Mouse (Mus musculus): ENCODE results near the gene Snhg11. TPM values are rescaled to one million over a fixed set of nuclear protein-coding genes. Genes with fewer than 3 reads are reported as not detected.
A peak's percentile ranks its signal among the peaks of the same experiment; 100 is the strongest.

Gene Snhg11
- total RNA-seq, 1 experiment = 15.9 TPM

GRCm38 (mm10) chr2:158409595-158410021 lies 34.2 kb downstream of the Snhg11 start, which contains the start of gene Ralgapb:
Ralgapb (plus strand) TSS chr2:158409848.
- in situ Hi-C loops (cut with MboI; ENCODE audit: low sequenced_read_pairs in 2 of 2, unreplicated experiment in 2 of 2) = no loop called here
- Histone ChIP-seq H3K36me3 (ENCODE audit: control insufficient read depth, insufficient read depth, low read length, poor library complexity, severe bottlenecking) (no peaks in the 10 kb centered on the region), H3K4me1 (ENCODE audit: control insufficient read depth in 2 of 2, insufficient read depth in 2 of 2, low read length in 2 of 2, poor library complexity in 1 of 2) (peaks cover 0 to 4% of the 10 kb centered on the region in 2 experiments; a peak in 1 of 4 replicates), H3K9me3 (ENCODE audit: control insufficient read depth, insufficient read depth, low read depth, low read length) (no peaks in the 10 kb centered on the region), H3K27ac (ENCODE audit: insufficient read depth, low read depth, low read length, poor library complexity, severe bottlenecking) (peak within 1 kb of the TSS; percentile 32), H3K4me3 (ENCODE audit: insufficient read depth in 1 of 2, low read depth in 1 of 2, low read length in 2 of 2, poor library complexity in 1 of 2, severe bottlenecking in 1 of 2) (peak within 1 kb of the TSS; percentile 77 to 88), H3K9ac (ENCODE audit: insufficient read depth, low read depth, low read length, poor library complexity, severe bottlenecking) (peak within 1 kb of the TSS; percentile 96)
- peak; percentile 95 for DNase-seq (ENCODE audit: low read depth, low spot score)
- TF ChIP-seq HCFC1 (IDR thresholded peaks at IDR 0.05; ENCODE audit: borderline replicate concordance, insufficient read depth, low read length) (peak; percentile 79), ZNF384 (IDR thresholded peaks at IDR 0.05; ENCODE audit: low read depth, low read length) (no peak)

GRCm38 (mm10) chr2:158410022-158411014 lies 34.9 kb downstream of the Snhg11 start:
- Histone ChIP-seq H3K4me3 (ENCODE audit: insufficient read depth in 1 of 2, low read depth in 1 of 2, low read length in 2 of 2, poor library complexity in 1 of 2, severe bottlenecking in 1 of 2) (peak overlapping the region; percentile 77 to 88), H3K36me3 (ENCODE audit: control insufficient read depth, insufficient read depth, low read length, poor library complexity, severe bottlenecking) (no peaks in the 10 kb centered on the region), H3K4me1 (ENCODE audit: control insufficient read depth in 2 of 2, insufficient read depth in 2 of 2, low read length in 2 of 2, poor library complexity in 1 of 2) (peaks cover 0 to 4% of the 10 kb centered on the region in 2 experiments; a peak in 1 of 4 replicates), H3K27ac (ENCODE audit: insufficient read depth, low read depth, low read length, poor library complexity, severe bottlenecking) (peak overlapping the region; percentile 32), H3K9me3 (ENCODE audit: control insufficient read depth, insufficient read depth, low read depth, low read length) (no peaks in the 10 kb centered on the region), H3K9ac (ENCODE audit: insufficient read depth, low read depth, low read length, poor library complexity, severe bottlenecking) (peak overlapping the region; percentile 96)
- peak; percentile 95 for TF ChIP-seq ZNF384 (IDR thresholded peaks at IDR 0.05; ENCODE audit: low read depth, low read length)
- TF ChIP-seq CHD2 (IDR thresholded peaks at IDR 0.05; ENCODE audit: low read depth, low read length) = no peak
- no peak for DNase-seq (ENCODE audit: low read depth, low spot score)
- in situ Hi-C loops (cut with MboI; ENCODE audit: low sequenced_read_pairs in 2 of 2, unreplicated experiment in 2 of 2) = no loop called here

GRCm38 (mm10) chr2:158413240-158413639 lies 37.8 kb downstream of the Snhg11 start:
- Histone ChIP-seq H3K9me3 (ENCODE audit: control insufficient read depth, insufficient read depth, low read depth, low read length) (no peaks in the 10 kb centered on the region), H3K4me1 (ENCODE audit: control insufficient read depth in 2 of 2, insufficient read depth in 2 of 2, low read length in 2 of 2, poor library complexity in 1 of 2) (peaks cover 0 to 4% of the 10 kb centered on the region in 2 experiments; a peak in 1 of 4 replicates), H3K9ac (ENCODE audit: insufficient read depth, low read depth, low read length, poor library complexity, severe bottlenecking) (no peak overlapping the region), H3K27ac (ENCODE audit: insufficient read depth, low read depth, low read length, poor library complexity, severe bottlenecking) (no peak overlapping the region), H3K36me3 (ENCODE audit: control insufficient read depth, insufficient read depth, low read length, poor library complexity, severe bottlenecking) (no peaks in the 10 kb centered on the region), H3K4me3 (ENCODE audit: insufficient read depth in 1 of 2, low read depth in 1 of 2, low read length in 2 of 2, poor library complexity in 1 of 2, severe bottlenecking in 1 of 2) (no peak overlapping the region)
- in situ Hi-C loops (cut with MboI; ENCODE audit: low sequenced_read_pairs in 2 of 2, unreplicated experiment in 2 of 2) = no loop called here
- no peak for DNase-seq (ENCODE audit: low read depth, low spot score)
- no peak for TF ChIP-seq HCFC1 (IDR thresholded peaks at IDR 0.05; ENCODE audit: borderline replicate concordance, insufficient read depth, low read length)
- TF ChIP-seq MAFK (IDR thresholded peaks at IDR 0.05; ENCODE audit: insufficient read depth, low read depth, low read length) = no peak
- no peak for TF ChIP-seq CHD2 (IDR thresholded peaks at IDR 0.05; ENCODE audit: low read depth, low read length)
- no peak for TF ChIP-seq ZNF384 (IDR thresholded peaks at IDR 0.05; ENCODE audit: low read depth, low read length)
- TF ChIP-seq ZC3H11A (IDR thresholded peaks at IDR 0.05; ENCODE audit: borderline replicate concordance, low read depth, low read length) = no peak

GRCm38 (mm10) chr2:158415826-158416225 lies 40.4 kb downstream of the Snhg11 start:
- H3K36me3 ChIP-seq (ENCODE audit: control insufficient read depth, insufficient read depth, low read length, poor library complexity, severe bottlenecking) = no peaks in the 10 kb centered on the region
- peaks cover 0 to 3% of the 10 kb centered on the region in 2 experiments; a peak in 1 of 4 replicates for H3K4me1 ChIP-seq (ENCODE audit: control insufficient read depth in 2 of 2, insufficient read depth in 2 of 2, low read length in 2 of 2, poor library complexity in 1 of 2)

More at GRCm38 (mm10) chr2:158415826-158416225, 40.4 kb downstream of the Snhg11 start:
- in situ Hi-C loops (cut with MboI; ENCODE audit: low sequenced_read_pairs in 2 of 2, unreplicated experiment in 2 of 2) = no loop called here
- Histone ChIP-seq H3K9me3 (ENCODE audit: control insufficient read depth, insufficient read depth, low read depth, low read length) (no peaks in the 10 kb centered on the region), H3K9ac (ENCODE audit: insufficient read depth, low read depth, low read length, poor library complexity, severe bottlenecking) (no peak overlapping the region), H3K27ac (ENCODE audit: insufficient read depth, low read depth, low read length, poor library complexity, severe bottlenecking) (no peak overlapping the region), H3K4me3 (ENCODE audit: insufficient read depth in 1 of 2, low read depth in 1 of 2, low read length in 2 of 2, poor library complexity in 1 of 2, severe bottlenecking in 1 of 2) (no peak overlapping the region)
- no peak for DNase-seq (ENCODE audit: low read depth, low spot score)
- TF ChIP-seq HCFC1 (IDR thresholded peaks at IDR 0.05; ENCODE audit: borderline replicate concordance, insufficient read depth, low read length) (no peak), ZNF384 (IDR thresholded peaks at IDR 0.05; ENCODE audit: low read depth, low read length) (no peak), CHD2 (IDR thresholded peaks at IDR 0.05; ENCODE audit: low read depth, low read length) (no peak), ZC3H11A (IDR thresholded peaks at IDR 0.05; ENCODE audit: borderline replicate concordance, low read depth, low read length) (no peak), MAFK (IDR thresholded peaks at IDR 0.05; ENCODE audit: insufficient read depth, low read depth, low read length) (no peak)

Data from ES-E14 (cell line).